Mouse (Mus musculus) gonadal fat pad, adult 2 months (tissue): ENCODE data around the gene Sema3b. TPM values are rescaled to one million over a fixed set of nuclear protein-coding genes. Genes with fewer than 3 reads are reported as not detected.

Experiments
- DNase-seq: peaks from one replicate; pipeline ENCODE4 v3.0.0-alpha.2; 2012; ENCODE audit warnings: low read depth
- polyA plus RNA-seq: library from polyadenylated mRNA; depleted of rRNA; stranded (reverse); fragments of >200 nt; gene quantifications from 2 replicates; pipeline ENCODE4 v1.2.3, GENCODE M21; 2012; rRNA removed

The Sema3b gene
- polyA plus RNA-seq, 1 experiment = 37.2 TPM

DNA sequence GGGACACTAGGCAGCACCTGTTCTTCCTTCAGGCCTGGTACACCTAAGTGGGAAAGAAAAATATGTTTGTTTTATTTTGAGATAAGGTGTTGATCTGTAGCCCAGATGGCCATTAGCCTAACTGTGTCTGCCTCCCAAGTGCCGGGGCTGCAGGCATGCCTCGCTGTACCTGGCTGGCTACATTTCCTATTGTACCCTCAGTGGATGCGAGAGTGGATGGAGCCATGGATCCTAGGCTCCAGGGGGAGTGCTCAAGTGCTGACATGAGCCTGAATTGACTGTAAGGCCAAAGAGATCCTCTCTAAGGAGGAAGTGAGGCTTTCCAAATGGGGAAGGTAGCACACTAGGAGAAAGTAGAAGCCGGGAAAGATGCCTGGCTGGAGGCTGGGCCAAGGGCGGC lies 61.1 kb downstream of the Sema3b start:
- DNase-seq = no peak

Other genes with a start within 250 kb of the Sema3b start
- 2.2 TPM in 2 replicates for gene Cacna2d2, start 209.6 kb downstream of the Sema3b start, polyA plus RNA-seq
- 54.1 and 56.0 TPM in 2 replicates for gene Tmem115, start 75.3 kb downstream of the Sema3b start, polyA plus RNA-seq
- 58.2 and 65.4 TPM in 2 replicates for gene Cyb561d2, start 67.0 kb downstream of the Sema3b start, polyA plus RNA-seq
- 29.7 and 35.0 TPM in 2 replicates for gene Nprl2, start 67.0 kb downstream of the Sema3b start, polyA plus RNA-seq
- 7.9 and 8.4 TPM in 2 replicates for gene Zmynd10, start 61.9 kb downstream of the Sema3b start, polyA plus RNA-seq
- gene Rassf1, start 57.7 kb downstream of the Sema3b start, polyA plus RNA-seq = 30.9 and 36.8 TPM in 2 replicates
- gene Tusc2, start 46.0 kb downstream of the Sema3b start, polyA plus RNA-seq = 54.3 and 59.6 TPM in 2 replicates
- 68.6 and 82.6 TPM in 2 replicates for gene Hyal2, start 41.3 kb downstream of the Sema3b start, polyA plus RNA-seq
- 17.0 and 17.8 TPM in 2 replicates for gene Hyal1, start 32.3 kb downstream of the Sema3b start, polyA plus RNA-seq
- gene Naa80, start 30.3 kb downstream of the Sema3b start, polyA plus RNA-seq = 52.7 and 58.7 TPM in 2 replicates
- gene Hyal3, start 28.4 kb downstream of the Sema3b start, polyA plus RNA-seq = 2.4 and 2.6 TPM in 2 replicates
- gene Ifrd2, start 21.6 kb downstream of the Sema3b start, polyA plus RNA-seq = 30.6 and 32.7 TPM in 2 replicates
- 685 and 710 TPM in 2 replicates for gene Gnai2, start 26.1 kb upstream of the Sema3b start, polyA plus RNA-seq
- gene Slc38a3, start 60.3 kb upstream of the Sema3b start, polyA plus RNA-seq = 10.5 and 12.5 TPM in 2 replicates
- gene Gnat1, start 70.5 kb upstream of the Sema3b start, polyA plus RNA-seq = 0.24 TPM in 1 of 2 replicates, not detected in the other
- 59.8 and 64.0 TPM in 2 replicates for gene Sema3f, start 101.2 kb upstream of the Sema3b start, polyA plus RNA-seq
- gene Rbm5, start 161.8 kb upstream of the Sema3b start, polyA plus RNA-seq = 59.3 and 73.5 TPM in 2 replicates